Mouse (Mus musculus) MN1 (cell line): ENCODE data around the gene Syf2.

Source experiments
- DNase-seq: peaks from one replicate; pipeline ENCODE4 v3.0.0-alpha.2; 2016; ENCODE audit warnings: low spot score

The Syf2 gene

GRCm38 (mm10) chr4:134923258-134924018, 7.3 kb upstream of the Syf2 start, which contains the start of gene Rsrp1:
Rsrp1 (plus strand) TSS chr4:134923592.
- DNase-seq, result peak; percentile 99

- DNase-seq, result peak; percentile 85
Observed at GRCm38 (mm10) chr4:134924019-134924741, 6.5 kb upstream of the Syf2 start.

- peak; percentile 50 for DNase-seq
Observed at GRCm38 (mm10) chr4:134925206-134925605, 5.5 kb upstream of the Syf2 start.

- peak; percentile 37 for DNase-seq
Observed at GRCm38 (mm10) chr4:134927815-134928463, 2.8 kb upstream of the Syf2 start.

GRCm38 (mm10) chr4:134928464-134928836, 2.2 kb upstream of the Syf2 start:
- no peak for DNase-seq

- DNase-seq, result peak; percentile 30
Observed at GRCm38 (mm10) chr4:134929536-134929935, 1.2 kb upstream of the Syf2 start.

- peak; percentile 37 for DNase-seq
Observed at GRCm38 (mm10) chr4:134930190-134930589, 508 bp upstream of the Syf2 start.

- peak; percentile 77 for DNase-seq
Observed at GRCm38 (mm10) chr4:134937240-134938176, 6.8 kb downstream of the Syf2 start.

- DNase-seq, result no peak
Observed at GRCm38 (mm10) chr4:134939900-134940299, 9.2 kb downstream of the Syf2 start.

GRCm38 (mm10) chr4:134943758-134944538, 13.2 kb downstream of the Syf2 start:
- DNase-seq, result peak; percentile 59

GRCm38 (mm10) chr4:134946024-134946744, 15.5 kb downstream of the Syf2 start:
- peak; percentile 87 for DNase-seq

GRCm38 (mm10) chr4:134950518-134951091, 19.9 kb downstream of the Syf2 start:
- peak; percentile 96 for DNase-seq

GRCm38 (mm10) chr4:134954461-134954860, 23.8 kb downstream of the Syf2 start:
- peak; percentile 74 for DNase-seq

GRCm38 (mm10) chr4:134955196-134955595, 24.5 kb downstream of the Syf2 start:
- no peak for DNase-seq

- peak; percentile 65 for DNase-seq
Observed at GRCm38 (mm10) chr4:134955845-134956244, 25.1 kb downstream of the Syf2 start.

- peak; percentile 75 for DNase-seq
Observed at GRCm38 (mm10) chr4:134956328-134956727, 25.6 kb downstream of the Syf2 start.

- DNase-seq, result no peak
Observed at GRCm38 (mm10) chr4:134963021-134963776, 32.5 kb downstream of the Syf2 start.

GRCm38 (mm10) chr4:134967887-134968604, 37.3 kb downstream of the Syf2 start:
- no peak for DNase-seq
